Mouse (Mus musculus) heart, embryonic 16.5 days (tissue): Measurements from ENCODE around the gene Ldb3. TPM values are rescaled to one million over a fixed set of nuclear protein-coding genes. Genes with fewer than 3 reads are reported as not detected.

Source experiments
- ATAC-seq: fragments of 200-750 bp; cut with Nextera tagmentation; replicated peaks from 2 replicates; pipeline ENCODE4 v1.8.0; 2017; ENCODE audit warnings: moderate number of reproducible peaks; ENCODE audit not compliant: insufficient read depth, low FRiP score; ENCODE audit errors: extremely low read depth
- H3K27ac ChIP-seq: fragments of 300-500 bp; sonication (generic); 2 replicates; pipeline ENCODE4 v1.5.1; 2014; ENCODE audit warnings: mild to moderate bottlenecking, low read length, control low read depth, moderate library complexity
- H3K27me3 ChIP-seq: fragments of 300-500 bp; sonication (generic); 2 replicates; pipeline ENCODE4 v1.6.1; 2014; ENCODE audit warnings: low read length, mixed read lengths; ENCODE audit not compliant: control insufficient read depth, insufficient read depth
- H3K36me3 ChIP-seq: fragments of 300-500 bp; sonication (generic); 2 replicates; pipeline ENCODE4 v1.6.1; 2014; ENCODE audit not compliant: control insufficient read depth, insufficient read depth
- H3K4me1 ChIP-seq: fragments of 300-500 bp; sonication (generic); 2 replicates; pipeline ENCODE4 v1.6.1; 2014; ENCODE audit warnings: low read length, mixed read lengths; ENCODE audit not compliant: control insufficient read depth, insufficient read depth
- H3K4me2 ChIP-seq: fragments of 300-500 bp; sonication (generic); 2 replicates; pipeline ENCODE4 v1.6.1; 2014; ENCODE audit warnings: low read depth, mild to moderate bottlenecking, control low read depth, low read length
- H3K4me3 ChIP-seq: fragments of 300-500 bp; sonication (generic); 2 replicates; pipeline ENCODE4 v1.5.1; 2014; ENCODE audit warnings: mild to moderate bottlenecking, control low read depth, low read length
- H3K9ac ChIP-seq: fragments of 300-500 bp; sonication (generic); 2 replicates; pipeline ENCODE4 v1.6.1; 2014; ENCODE audit warnings: low read length, control low read depth
- H3K9me3 ChIP-seq: fragments of 300-500 bp; sonication (generic); replicated peaks from 2 replicates; pipeline ENCODE4 v1.6.1; 2016; ENCODE audit warnings: low read length; ENCODE audit not compliant: control insufficient read depth
- WGBS: fragments of 180-500 bp; shearing (Covaris S2); extraction: QIAGEN DNeasy Blood & Tissue Kit; methylation state at CpG from one replicate; pipeline ENCODE4 v1.1.7; 2014; 5-methylcytosine and 5-hydroxymethylcytosine counted together
- polyA plus RNA-seq: library from polyadenylated mRNA; unstranded; fragments of >200 nt; fragmentation: Nextera tagmentation; extraction: Ambion mirVana; gene quantifications from 2 replicates; pipeline ENCODE4 v1.2.1, GENCODE M21; 2015

The Ldb3 gene
- polyA plus RNA-seq, 1 experiment from 2014 or later = 356 TPM

DNA sequence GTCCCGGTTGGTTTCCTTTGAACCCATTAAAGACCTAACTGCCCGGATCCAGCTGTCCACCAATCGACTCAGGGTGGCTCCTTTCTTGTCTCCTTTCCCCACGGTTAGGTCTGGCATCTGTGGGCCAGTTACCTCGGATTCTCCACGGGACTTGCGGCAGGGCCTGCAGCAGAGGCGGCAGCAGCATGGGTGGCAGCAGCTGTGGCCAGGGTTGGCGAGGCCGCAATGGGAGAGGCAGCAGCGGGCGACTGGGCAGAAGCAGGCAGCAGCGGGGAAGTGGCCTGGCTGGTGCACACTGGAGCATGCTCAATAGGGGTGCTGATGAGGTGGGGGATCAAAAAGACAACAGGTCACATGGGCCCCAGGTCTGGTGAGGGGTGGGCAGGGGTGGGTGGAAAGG is 33.3 kb downstream of the Ldb3 start:
- Histone ChIP-seq H3K4me1 (peaks cover 18% of the 10 kb centered on the region), H3K36me3 (peaks cover 27% of the 10 kb centered on the region)

DNA sequence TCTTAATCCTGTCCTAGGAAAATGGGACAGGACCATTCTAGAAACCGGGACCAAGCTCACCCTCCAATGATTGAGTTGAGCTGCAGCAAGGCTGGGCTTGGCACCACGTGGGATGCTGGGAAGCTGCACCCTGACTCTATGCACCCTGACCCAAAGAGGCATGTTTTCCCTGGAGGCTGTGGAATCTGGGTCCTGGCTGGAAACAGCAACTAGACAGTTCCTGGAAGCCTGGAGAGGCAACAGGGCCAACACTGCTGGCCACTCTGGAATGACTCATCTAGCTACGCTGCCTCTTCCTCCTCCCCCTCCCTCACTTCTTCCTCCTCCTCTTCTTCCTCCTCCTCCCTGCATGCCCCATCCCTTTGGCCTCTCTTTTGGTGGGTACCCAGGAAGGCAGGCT is 34.4 kb downstream of the Ldb3 start:
- WGBS = 44% methylated on average over 3 of the region's 3 CpGs
- no peak for ATAC-seq
- no peak overlapping the region for H3K9ac ChIP-seq
- H3K36me3 ChIP-seq = peaks cover 27% of the 10 kb centered on the region
- peaks cover 30% of the 10 kb centered on the region for H3K4me1 ChIP-seq
- H3K4me3 ChIP-seq = no peak overlapping the region
- H3K27ac ChIP-seq = peak overlapping the region; percentile 29; the same call in 1 of the 2 replicates
- no peak overlapping the region for H3K4me2 ChIP-seq
- no peaks in the 10 kb centered on the region for H3K27me3 ChIP-seq
- no peaks in the 10 kb centered on the region for H3K9me3 ChIP-seq

More for the DNA sequence above, 33.3 kb downstream of the Ldb3 start:
- no peak for ATAC-seq
- H3K27ac ChIP-seq = peak overlapping the region; percentile 59
- no peak overlapping the region for H3K4me2 ChIP-seq
- H3K27me3 ChIP-seq = no peaks in the 10 kb centered on the region
- no peaks in the 10 kb centered on the region for H3K9me3 ChIP-seq
- no peak overlapping the region for H3K4me3 ChIP-seq
- no peak overlapping the region for H3K9ac ChIP-seq
- 58% methylated on average over 13 of the region's 13 CpGs for WGBS

DNA sequence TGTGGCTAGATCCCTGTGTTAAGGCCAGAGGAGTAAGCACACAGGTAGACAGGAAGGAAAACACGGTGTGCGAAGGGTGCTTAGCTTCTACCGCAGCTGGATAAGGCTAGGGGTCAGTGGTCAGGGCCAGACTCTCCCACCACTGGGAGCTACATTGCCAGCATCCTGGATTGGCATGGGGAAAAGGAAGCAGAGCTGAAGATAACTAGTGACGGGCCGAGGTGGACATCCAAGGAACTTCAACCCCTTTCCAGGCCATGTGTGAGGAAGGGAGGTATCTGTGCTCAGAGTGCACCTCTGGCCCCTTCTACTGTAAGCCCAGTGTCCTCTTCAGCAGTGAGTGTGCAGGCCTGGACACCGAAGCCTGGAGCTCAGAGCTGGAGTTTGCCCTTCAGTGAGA is 35.0 kb downstream of the Ldb3 start:
- no peak for ATAC-seq
- no peak overlapping the region for H3K4me2 ChIP-seq
- 68% methylated on average over 6 of the region's 6 CpGs for WGBS
- peaks cover 25% of the 10 kb centered on the region for H3K36me3 ChIP-seq
- no peak overlapping the region for H3K9ac ChIP-seq
- no peaks in the 10 kb centered on the region for H3K27me3 ChIP-seq
- H3K4me1 ChIP-seq = peaks cover 35% of the 10 kb centered on the region
- no peaks in the 10 kb centered on the region for H3K9me3 ChIP-seq
- H3K4me3 ChIP-seq = no peak overlapping the region
- H3K27ac ChIP-seq = no peak overlapping the region; the same call in 1 of the 2 replicates

DNA sequence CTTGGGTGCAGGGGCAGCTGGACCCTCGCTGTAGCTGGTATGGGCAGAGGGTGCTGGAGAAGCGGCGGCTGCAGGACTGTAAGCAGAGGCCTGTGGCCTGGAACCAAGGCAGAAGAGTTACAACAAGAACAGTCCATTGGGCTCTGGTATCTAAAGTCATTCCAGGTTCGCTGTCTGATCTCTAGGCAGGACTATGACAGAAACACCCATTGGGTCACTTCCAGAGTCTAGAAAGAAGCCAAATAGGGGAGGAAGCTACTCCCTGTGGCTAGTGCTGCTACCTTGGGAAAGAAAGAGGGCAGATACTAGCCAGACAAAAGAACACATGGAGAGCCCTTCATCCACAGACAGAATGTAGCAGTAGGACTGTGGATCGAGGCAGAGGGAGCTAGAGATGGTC is 36.3 kb downstream of the Ldb3 start:
- 82% methylated on average over 5 of the region's 5 CpGs for WGBS
- Histone ChIP-seq H3K4me3 (no peak overlapping the region), H3K9ac (no peak overlapping the region; the same call in 1 of the 2 replicates), H3K36me3 (peaks cover 19% of the 10 kb centered on the region), H3K27ac (no peak overlapping the region), H3K27me3 (no peaks in the 10 kb centered on the region), H3K4me2 (no peak overlapping the region), H3K4me1 (peaks cover 46% of the 10 kb centered on the region), H3K9me3 (no peaks in the 10 kb centered on the region)
- ATAC-seq = no peak

DNA sequence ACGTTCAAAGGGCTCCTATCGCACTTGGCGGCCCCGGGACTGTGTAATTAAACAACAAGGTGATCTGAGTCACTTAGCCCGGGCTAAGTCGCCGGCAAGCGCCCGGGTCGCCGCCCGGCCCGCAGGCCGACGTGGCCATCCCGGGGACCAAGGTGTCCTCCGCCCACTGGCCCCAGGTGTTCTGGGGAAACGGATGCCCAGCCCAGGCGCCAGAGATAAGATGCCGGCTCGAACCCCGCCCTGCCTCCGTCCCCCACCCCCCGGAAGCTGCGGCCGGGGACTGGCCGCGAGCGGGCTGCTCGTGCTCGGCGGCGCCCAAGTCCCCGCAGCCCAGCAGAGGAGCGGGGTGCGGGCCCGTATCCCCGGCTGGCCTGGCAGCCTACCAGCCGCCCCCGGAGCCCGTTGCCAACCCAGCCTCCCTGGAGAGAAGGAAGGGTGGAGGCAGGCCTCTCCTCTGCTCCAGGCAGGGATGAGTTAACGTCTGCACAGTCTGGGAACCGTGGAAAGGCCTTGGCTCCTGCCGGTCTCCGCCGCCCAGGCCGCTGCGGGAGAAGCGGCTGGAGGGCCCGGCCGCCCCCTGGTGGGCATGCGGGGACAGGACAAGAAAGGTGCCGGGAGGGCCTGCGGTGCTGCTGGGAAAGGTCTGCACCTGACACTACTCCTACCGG is 39.3 kb downstream of the Ldb3 start:
- peaks cover 10% of the 10 kb centered on the region for H3K36me3 ChIP-seq
- no peaks in the 10 kb centered on the region for H3K27me3 ChIP-seq
- peaks cover 61% of the 10 kb centered on the region for H3K4me1 ChIP-seq
- H3K4me3 ChIP-seq = peak overlapping the region; percentile 58
- peak overlapping the region; percentile 76 for H3K9ac ChIP-seq
- peak overlapping the region; percentile 84 for H3K27ac ChIP-seq
- WGBS = 2% methylated on average over 55 of the region's 55 CpGs
- no peaks in the 10 kb centered on the region for H3K9me3 ChIP-seq
- peak overlapping the region; percentile 73 for H3K4me2 ChIP-seq
- peak; percentile 74 for ATAC-seq

DNA sequence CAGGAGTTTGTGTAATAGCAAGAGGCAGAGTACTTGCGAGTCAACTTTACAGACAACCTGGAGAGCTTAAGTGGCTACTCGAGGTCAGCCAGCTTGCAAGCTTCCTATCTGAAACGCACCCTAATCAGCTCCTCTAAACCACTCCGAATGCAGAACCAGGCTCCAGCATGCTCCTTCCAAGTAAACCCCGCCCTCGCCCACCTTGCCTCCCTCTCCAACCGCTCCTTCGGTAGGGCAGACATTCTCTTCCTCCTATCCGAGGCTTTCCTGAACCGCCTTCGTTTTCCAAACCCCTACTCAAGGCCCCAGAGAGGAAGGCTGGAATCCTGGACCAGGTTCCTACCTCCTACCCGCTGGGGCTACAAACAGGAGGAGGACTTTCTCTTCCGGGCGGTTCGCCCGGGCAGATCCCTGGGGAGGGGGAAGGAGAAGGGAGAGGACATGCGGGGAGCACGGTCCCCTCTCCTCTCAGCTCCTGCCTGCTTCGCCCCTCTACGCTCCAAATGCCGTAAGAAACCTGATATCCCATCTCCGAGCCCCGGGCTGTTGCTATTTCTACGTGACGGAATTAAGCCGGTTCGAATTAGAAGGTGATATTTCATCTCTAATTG is 40.0 kb downstream of the Ldb3 start:
- Histone ChIP-seq H3K4me3 (peak overlapping the region; percentile 58), H3K9ac (peak overlapping the region; percentile 76), H3K4me1 (peaks cover 65% of the 10 kb centered on the region), H3K36me3 (peaks cover 7% of the 10 kb centered on the region), H3K27ac (peak overlapping the region; percentile 84), H3K9me3 (no peaks in the 10 kb centered on the region), H3K27me3 (no peaks in the 10 kb centered on the region), H3K4me2 (peak overlapping the region; percentile 73)
- ATAC-seq = peak; percentile 12
- WGBS = 2% methylated on average over 27 of the region's 27 CpGs

DNA sequence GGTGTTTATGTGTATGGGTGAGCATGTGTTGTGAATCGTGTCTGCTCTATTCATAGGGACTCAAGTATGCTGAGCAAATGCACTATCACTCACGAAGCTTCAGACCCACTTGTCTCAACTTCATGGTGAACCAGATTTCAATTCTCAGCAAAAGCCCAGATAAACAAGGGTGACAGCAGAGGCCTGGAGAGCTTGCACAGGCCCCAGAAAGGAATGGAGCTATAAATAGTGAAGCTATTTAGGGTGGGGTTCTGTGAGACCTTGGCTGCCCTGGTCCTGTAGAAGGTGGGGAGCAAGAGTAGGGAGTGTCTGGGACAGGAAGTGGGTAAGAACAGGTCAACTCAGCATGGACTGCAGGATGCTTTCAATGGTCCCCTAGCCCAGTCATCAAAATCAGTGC is 43.9 kb downstream of the Ldb3 start:
- H3K4me3 ChIP-seq = no peak overlapping the region
- no peak overlapping the region; the same call in 1 of the 2 replicates for H3K9ac ChIP-seq
- H3K36me3 ChIP-seq = peaks cover 21% of the 10 kb centered on the region
- no peaks in the 10 kb centered on the region for H3K9me3 ChIP-seq
- peak; percentile 74 for ATAC-seq
- H3K4me2 ChIP-seq = no peak overlapping the region; the same call in 1 of the 2 replicates
- peaks cover 54% of the 10 kb centered on the region for H3K4me1 ChIP-seq
- H3K27me3 ChIP-seq = no peaks in the 10 kb centered on the region
- 35% methylated on average over 2 of the region's 2 CpGs for WGBS
- H3K27ac ChIP-seq = peak overlapping the region; percentile 95

DNA sequence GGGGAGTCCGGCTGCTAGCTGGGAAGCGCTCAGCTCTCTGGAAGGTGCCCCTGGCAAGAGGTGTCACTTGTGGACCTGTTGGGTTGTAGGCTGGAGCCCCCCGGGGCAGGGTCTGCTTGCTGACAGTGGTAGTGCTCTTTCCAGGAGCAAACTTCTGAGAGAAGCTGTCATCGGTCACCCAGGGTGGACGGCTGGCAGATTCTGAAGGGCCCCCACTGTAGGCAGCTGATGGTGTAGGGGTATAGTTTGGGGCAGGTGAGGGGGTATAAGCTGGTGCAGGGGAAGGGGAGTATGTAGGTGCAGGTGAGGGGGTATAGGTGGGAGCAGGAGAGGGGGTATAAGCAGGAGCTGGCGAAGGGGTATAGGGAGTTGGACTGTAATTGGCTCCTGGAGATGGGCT is 44.5 kb downstream of the Ldb3 start:
- Histone ChIP-seq H3K9ac (peak overlapping the region; percentile 65), H3K27me3 (no peaks in the 10 kb centered on the region), H3K4me2 (peak overlapping the region; percentile 31), H3K4me3 (no peak overlapping the region), H3K9me3 (no peaks in the 10 kb centered on the region), H3K36me3 (peaks cover 26% of the 10 kb centered on the region), H3K27ac (peak overlapping the region; percentile 95), H3K4me1 (peaks cover 48% of the 10 kb centered on the region)
- 48% methylated on average over 6 of the region's 6 CpGs for WGBS
- ATAC-seq = no peak

DNA sequence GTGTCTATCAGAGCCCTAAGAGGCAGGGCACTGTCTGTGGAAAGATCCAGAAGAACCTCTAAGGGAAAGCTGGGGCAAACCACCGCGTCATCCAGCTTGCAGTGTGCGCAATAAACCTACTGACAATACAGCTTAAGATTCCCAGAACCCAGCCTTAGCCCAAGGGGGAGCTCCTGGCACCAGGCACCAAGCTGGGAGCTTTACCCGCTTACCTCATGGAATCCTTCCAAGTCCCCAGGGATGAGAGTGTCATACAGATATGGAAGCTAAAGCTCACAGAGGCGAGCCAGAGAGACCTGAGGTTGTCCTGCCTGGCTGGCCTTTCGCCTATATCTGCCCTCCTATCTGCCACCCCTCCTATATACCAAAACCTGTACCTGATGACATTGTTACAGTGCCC is 44.9 kb downstream of the Ldb3 start:
- peak overlapping the region; percentile 31 for H3K4me2 ChIP-seq
- no peaks in the 10 kb centered on the region for H3K9me3 ChIP-seq
- H3K4me3 ChIP-seq = no peak overlapping the region
- H3K36me3 ChIP-seq = peaks cover 26% of the 10 kb centered on the region
- peaks cover 45% of the 10 kb centered on the region for H3K4me1 ChIP-seq
- H3K27me3 ChIP-seq = no peaks in the 10 kb centered on the region
- WGBS = 51% methylated on average over 6 of the region's 6 CpGs
- H3K9ac ChIP-seq = peak overlapping the region; percentile 65
- H3K27ac ChIP-seq = peak overlapping the region; percentile 95
- ATAC-seq = peak; percentile 28; the same call in 1 of the 2 replicates
